Mouse (Mus musculus) heart, embryonic 12.5 days (tissue): Measurements from ENCODE around the gene Lcor. TPM values are rescaled to one million over a fixed set of nuclear protein-coding genes. Genes with fewer than 3 reads are reported as not detected.

Source experiments
- ATAC-seq: fragments of 200-750 bp; cut with Nextera tagmentation; 2 replicates; pipeline ENCODE4 v1.8.0; 2017; ENCODE audit warnings: moderate TSS enrichment, moderate library complexity; ENCODE audit not compliant: insufficient number of reproducible peaks, low FRiP score
- H3K27ac ChIP-seq: fragments of 300-500 bp; sonication (generic); 2 replicates; pipeline ENCODE4 v1.5.1; 2016; ENCODE audit warnings: mild to moderate bottlenecking, moderate library complexity; ENCODE audit not compliant: poor library complexity, severe bottlenecking
- H3K27me3 ChIP-seq: fragments of 300-500 bp; sonication (generic); replicated peaks from 2 replicates; pipeline ENCODE4 v1.6.1; 2016; ENCODE audit warnings: mild to moderate bottlenecking, moderate library complexity
- H3K36me3 ChIP-seq: fragments of 300-500 bp; sonication (generic); 2 replicates; pipeline ENCODE4 v1.6.1; 2016; ENCODE audit warnings: mild to moderate bottlenecking, moderate library complexity
- H3K4me1 ChIP-seq: fragments of 300-500 bp; sonication (generic); replicated peaks from 2 replicates; pipeline ENCODE4 v1.6.1; 2016; ENCODE audit warnings: mild to moderate bottlenecking
- H3K4me2 ChIP-seq: fragments of 300-500 bp; sonication (generic); 2 replicates; pipeline ENCODE4 v1.6.1; 2016; ENCODE audit warnings: mild to moderate bottlenecking, moderate library complexity
- H3K4me3 ChIP-seq: fragments of 300-500 bp; sonication (generic); 2 replicates; pipeline ENCODE4 v1.5.1; 2016; ENCODE audit warnings: mild to moderate bottlenecking
- H3K9ac ChIP-seq: fragments of 300-500 bp; sonication (generic); 2 replicates; pipeline ENCODE4 v1.6.1; 2016; ENCODE audit warnings: mild to moderate bottlenecking, moderate library complexity
- H3K9me3 ChIP-seq: fragments of 300-500 bp; sonication (generic); replicated peaks from 2 replicates; pipeline ENCODE4 v1.6.1; 2016; ENCODE audit warnings: mild to moderate bottlenecking, moderate library complexity
- WGBS: fragments of 180-500 bp; shearing (Covaris S2); methylation state at CpG from one replicate; pipeline ENCODE4 v1.1.7; 2016; 5-methylcytosine and 5-hydroxymethylcytosine counted together
- polyA plus RNA-seq: library from polyadenylated mRNA; unstranded; fragments of >200 nt; fragmentation: Nextera tagmentation; extraction: Ambion mirVana; gene quantifications from 2 replicates; pipeline ENCODE4 v1.2.1, GENCODE M21; 2016

Lcor gene
- polyA plus RNA-seq, 1 experiment from 2014 or later, result 14.0 TPM

DNA sequence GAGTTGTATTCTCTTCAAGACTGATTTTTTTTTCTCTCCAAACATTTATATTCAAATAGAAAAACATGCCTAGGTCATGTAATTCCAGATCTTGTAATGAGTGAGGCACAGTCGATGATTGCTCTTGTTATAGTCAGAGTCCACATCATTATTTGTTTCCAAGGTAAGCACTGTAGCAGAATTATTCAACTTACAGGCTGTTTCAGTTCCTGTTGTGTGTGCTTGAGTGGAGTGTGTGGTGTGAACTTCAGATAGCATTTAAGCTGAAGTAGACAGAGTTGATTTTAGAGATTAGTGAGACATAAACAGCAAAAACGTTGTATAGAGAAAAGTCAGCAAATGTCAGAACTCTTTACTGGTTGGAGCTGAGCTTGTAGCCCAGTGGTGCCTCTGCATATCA, 86.4 kb downstream of the Lcor start:
- H3K9me3 ChIP-seq, result no peaks in the 10 kb centered on the region
- H3K27me3 ChIP-seq, result no peaks in the 10 kb centered on the region
- H3K36me3 ChIP-seq, result no peaks in the 10 kb centered on the region
- no peak overlapping the region for H3K27ac ChIP-seq
- no peak overlapping the region for H3K4me2 ChIP-seq
- ATAC-seq, result no peak
- no peak overlapping the region for H3K9ac ChIP-seq
- H3K4me1 ChIP-seq, result 0 out of 2 replicates have a peak, but pooled peaks cover 3% of the 10 kb centered on the region
- WGBS, result 72% methylated on average over 2 of the region's 2 CpGs
- no peak overlapping the region for H3K4me3 ChIP-seq

DNA sequence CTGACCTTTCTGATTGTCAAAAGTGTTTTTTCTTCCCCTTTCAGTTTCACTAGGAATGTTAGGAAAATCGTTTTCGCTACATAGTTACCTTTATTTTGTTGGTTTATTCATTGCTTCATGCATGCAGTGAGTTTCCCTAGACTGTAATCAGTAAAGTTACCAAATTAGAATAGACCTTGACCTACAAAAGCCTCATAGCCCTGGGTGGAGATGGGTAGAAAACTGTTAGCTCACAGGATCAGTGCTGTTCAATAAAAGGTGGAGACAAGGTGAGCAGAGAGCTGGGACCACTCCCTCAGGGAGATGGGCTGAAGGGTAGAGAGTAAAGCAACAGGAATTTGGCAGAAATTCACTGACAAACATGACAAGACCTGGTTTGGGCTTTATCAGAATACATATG, 91.3 kb downstream of the Lcor start:
- Histone ChIP-seq H3K9ac (no peak overlapping the region), H3K27ac (no peak overlapping the region), H3K9me3 (no peaks in the 10 kb centered on the region), H3K27me3 (no peaks in the 10 kb centered on the region), H3K4me1 (0 out of 2 replicates have a peak, but pooled peaks cover 3% of the 10 kb centered on the region), H3K4me2 (no peak overlapping the region), H3K4me3 (no peak overlapping the region), H3K36me3 (no peaks in the 10 kb centered on the region)
- ATAC-seq, result no peak
- 91% methylated on average over 2 of the region's 2 CpGs for WGBS

DNA sequence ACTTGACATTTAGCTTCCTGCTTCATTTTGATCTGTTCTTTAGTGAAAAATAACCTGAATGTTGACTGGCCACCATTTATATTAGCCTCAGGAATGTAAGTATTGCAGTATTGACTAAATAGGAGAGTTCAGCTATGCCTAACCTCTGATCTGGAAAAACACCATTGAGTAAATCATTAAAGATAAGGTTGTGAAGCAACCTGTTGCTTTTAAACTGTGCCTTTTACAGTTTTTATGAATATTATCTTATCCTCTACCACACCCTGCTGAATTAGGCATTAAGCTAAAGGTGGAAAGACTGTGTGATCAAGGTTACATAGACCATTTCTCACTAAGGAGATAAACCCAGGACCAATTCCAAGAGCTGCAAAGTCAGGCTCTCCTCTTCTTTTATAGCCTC, 95.1 kb downstream of the Lcor start:
- Histone ChIP-seq H3K4me1 (no peaks in the 10 kb centered on the region), H3K27me3 (no peaks in the 10 kb centered on the region), H3K9me3 (no peaks in the 10 kb centered on the region), H3K4me2 (no peak overlapping the region), H3K4me3 (no peak overlapping the region), H3K9ac (no peak overlapping the region), H3K36me3 (peaks cover 13% of the 10 kb centered on the region), H3K27ac (no peak overlapping the region)
- no peak for ATAC-seq

DNA sequence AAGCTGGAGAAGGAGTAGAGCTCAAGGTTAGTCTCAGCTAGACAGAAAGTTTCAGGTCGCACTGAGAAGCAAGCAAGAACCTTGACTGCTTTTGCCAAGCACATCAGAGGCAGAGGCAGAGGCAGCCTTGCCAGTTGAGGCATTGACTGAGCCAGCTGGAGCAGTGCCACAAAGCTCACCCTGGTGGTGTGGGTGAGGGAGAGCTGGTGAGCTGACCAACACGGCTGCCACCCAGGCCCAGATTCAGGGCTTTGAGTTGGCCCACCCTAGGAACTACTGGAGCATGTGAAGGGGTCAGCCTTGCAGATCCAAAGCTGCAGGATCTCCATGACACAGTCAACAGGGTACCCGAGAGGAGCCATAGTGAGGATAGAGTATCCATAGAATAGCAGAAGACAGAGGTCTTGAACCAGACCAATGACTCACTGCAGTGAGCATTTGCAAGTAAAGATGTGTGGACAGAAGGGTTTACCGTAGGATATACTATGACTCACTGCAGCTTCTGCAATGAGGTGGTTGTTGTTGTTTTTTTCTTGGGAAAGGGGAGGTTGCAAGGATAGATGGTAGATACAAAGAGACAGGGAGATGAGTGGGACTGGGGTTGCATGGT, 97.0 kb downstream of the Lcor start:
- 85% methylated on average over 4 of the region's 4 CpGs for WGBS
- ATAC-seq, result no peak
- Histone ChIP-seq H3K36me3 (peaks cover 32% of the 10 kb centered on the region), H3K27me3 (no peaks in the 10 kb centered on the region), H3K4me2 (no peak overlapping the region), H3K9me3 (no peaks in the 10 kb centered on the region), H3K27ac (no peak overlapping the region), H3K4me3 (no peak overlapping the region), H3K4me1 (no peaks in the 10 kb centered on the region), H3K9ac (no peak overlapping the region)

DNA sequence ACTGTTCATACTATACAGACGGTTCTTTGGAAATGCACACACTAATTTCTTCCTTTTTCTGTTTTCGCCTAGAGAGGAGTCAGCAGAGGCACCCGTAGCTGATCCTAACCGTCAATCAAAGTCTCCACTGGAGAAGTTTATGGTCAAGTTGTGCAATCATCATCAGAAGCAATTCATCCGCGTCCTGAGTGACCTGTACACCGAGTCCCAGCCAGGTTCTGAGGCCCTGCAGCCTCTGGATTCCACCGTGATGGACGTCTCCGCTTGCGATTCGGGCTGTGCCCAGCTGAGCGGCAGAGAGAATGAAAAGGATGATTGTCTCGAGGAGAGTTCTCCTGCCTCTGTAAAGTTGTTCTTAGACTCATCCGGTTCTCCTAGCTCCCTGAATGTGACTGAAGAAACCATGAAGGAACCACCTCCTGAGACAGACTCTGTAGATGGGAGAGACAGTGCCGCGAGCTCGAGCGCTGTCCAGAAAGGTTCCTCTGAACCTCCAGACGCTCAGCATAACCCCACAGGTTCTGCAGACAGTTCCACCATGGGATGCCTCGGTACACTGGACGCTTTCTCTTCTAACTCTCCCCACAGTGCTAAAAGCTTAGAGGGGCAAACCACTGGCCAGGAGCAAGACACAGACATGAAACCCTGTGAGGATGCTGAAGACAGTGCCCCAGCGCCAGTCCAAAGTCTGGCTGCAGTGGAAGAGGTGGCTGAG, 99.4 kb downstream of the Lcor start, which contains the start of gene Gm340:
Gm340 (plus strand) TSS at position 665 of the 715 bp plus-strand sequence.
- no peaks in the 10 kb centered on the region for H3K4me1 ChIP-seq
- H3K4me2 ChIP-seq, result no peak within 1 kb of the TSS
- H3K4me3 ChIP-seq, result no peak within 1 kb of the TSS
- H3K27me3 ChIP-seq, result no peaks in the 10 kb centered on the region
- no peak within 1 kb of the TSS for H3K27ac ChIP-seq
- peaks cover 47% of the 10 kb centered on the region for H3K36me3 ChIP-seq
- H3K9ac ChIP-seq, result no peak within 1 kb of the TSS
- 93% methylated on average over 23 of the region's 23 CpGs for WGBS
- ATAC-seq, result no peak
- H3K9me3 ChIP-seq, result no peaks in the 10 kb centered on the region

DNA sequence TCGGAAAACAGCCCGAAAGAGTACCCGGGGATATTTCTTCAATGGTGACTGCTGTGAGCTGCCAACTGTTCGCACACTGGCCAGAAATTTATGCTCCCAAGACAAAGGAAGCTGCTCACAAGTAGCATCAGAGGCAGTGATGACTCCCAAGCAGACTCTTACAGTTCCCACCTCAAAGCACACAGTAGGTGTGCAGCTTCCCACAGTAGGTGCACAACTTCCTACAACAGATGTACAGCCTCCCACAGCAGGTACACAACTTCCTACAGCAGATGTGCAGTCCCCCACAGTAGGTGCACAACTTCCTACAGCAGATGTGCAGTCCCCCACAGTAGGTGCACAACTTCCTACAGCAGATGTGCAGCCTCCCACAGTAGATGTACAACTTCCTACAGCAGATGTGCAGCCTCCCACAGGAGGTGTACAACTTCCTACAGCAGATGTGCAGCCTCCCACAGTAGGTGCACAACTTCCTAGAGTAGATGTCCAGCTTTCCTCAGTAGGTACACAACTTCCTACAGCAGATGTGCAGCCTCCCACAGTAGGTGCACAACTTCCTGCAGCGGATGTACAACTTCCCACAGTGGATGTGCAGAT, 100.6 kb downstream of the Lcor start:
- H3K4me2 ChIP-seq, result no peak overlapping the region
- 96% methylated on average over 5 of the region's 5 CpGs for WGBS
- H3K36me3 ChIP-seq, result peaks cover 47% of the 10 kb centered on the region
- H3K27ac ChIP-seq, result no peak overlapping the region
- H3K9me3 ChIP-seq, result no peaks in the 10 kb centered on the region
- no peaks in the 10 kb centered on the region for H3K4me1 ChIP-seq
- no peak overlapping the region for H3K9ac ChIP-seq
- no peaks in the 10 kb centered on the region for H3K27me3 ChIP-seq
- ATAC-seq, result no peak
- no peak overlapping the region for H3K4me3 ChIP-seq

DNA sequence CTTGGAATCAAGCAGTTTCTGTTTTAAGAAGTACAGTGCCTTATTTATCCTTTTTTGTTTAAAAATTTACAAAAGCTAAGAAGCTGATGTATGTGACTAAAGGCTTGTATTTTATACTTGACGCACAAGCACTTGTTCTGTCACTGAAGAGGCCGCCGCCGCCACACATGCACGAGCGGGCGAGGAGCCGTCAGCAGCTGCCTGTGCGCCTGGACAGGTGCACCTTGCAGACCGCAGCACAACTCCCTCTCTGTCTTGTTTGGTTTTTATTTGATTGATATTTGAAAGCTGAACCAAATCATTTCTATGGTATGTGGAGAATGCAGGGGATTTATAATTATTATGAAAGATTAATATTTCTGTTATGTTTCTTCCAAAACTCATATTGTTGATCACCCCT, 104.3 kb downstream of the Lcor start:
- H3K27ac ChIP-seq, result no peak overlapping the region
- ATAC-seq, result no peak
- H3K9ac ChIP-seq, result no peak overlapping the region
- 94% methylated on average over 10 of the region's 10 CpGs for WGBS
- no peaks in the 10 kb centered on the region for H3K4me1 ChIP-seq
- peaks cover 46% of the 10 kb centered on the region for H3K36me3 ChIP-seq
- H3K4me2 ChIP-seq, result no peak overlapping the region
- H3K4me3 ChIP-seq, result no peak overlapping the region
- H3K9me3 ChIP-seq, result no peaks in the 10 kb centered on the region
- H3K27me3 ChIP-seq, result no peaks in the 10 kb centered on the region

DNA sequence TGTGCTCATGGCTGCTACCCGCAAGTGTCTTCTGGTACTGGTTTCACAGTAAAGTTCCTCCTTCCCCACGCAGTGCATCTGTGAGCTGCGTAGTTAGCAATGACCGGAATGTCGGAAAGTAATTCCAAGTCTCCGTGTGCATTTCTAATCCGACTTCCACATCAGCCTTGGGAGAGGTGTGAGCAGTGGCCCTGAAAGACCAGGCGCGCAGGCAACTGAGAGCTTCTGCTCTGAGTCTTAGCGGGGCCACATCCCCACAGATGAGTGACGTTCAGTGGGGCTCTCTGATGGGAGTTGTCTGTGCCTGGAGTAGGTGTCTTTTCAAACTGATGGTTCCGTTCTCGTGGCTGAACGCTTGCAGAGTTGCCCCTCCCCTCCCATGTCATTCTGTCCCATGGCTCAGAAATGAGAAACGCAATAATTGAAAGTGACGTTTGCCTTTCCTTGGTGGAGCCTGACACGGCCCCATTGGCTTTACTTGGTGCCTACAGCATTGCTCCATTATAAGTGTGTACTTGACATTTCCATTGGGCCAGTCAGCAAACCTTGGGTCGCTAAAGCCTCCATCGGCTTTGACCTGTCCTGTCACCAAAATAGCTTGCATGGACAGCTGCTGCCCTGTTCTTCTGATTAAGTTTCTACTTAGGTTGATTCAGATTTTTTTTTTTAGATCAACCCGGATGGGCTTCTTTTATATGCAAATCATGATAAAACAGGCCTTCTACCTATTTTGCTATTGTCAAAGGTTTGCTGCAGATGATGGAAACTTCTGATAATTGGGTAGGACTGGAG, 105.2 kb downstream of the Lcor start:
- WGBS, result 84% methylated on average over 20 of the region's 20 CpGs
- peaks cover 6% of the 10 kb centered on the region; the same call in 1 of the 2 replicates for H3K4me1 ChIP-seq
- peaks cover 38% of the 10 kb centered on the region for H3K36me3 ChIP-seq
- no peak overlapping the region for H3K4me2 ChIP-seq
- H3K4me3 ChIP-seq, result no peak overlapping the region
- no peak overlapping the region for H3K9ac ChIP-seq
- ATAC-seq, result no peak
- H3K27me3 ChIP-seq, result no peaks in the 10 kb centered on the region
- no peak overlapping the region for H3K27ac ChIP-seq
- no peaks in the 10 kb centered on the region for H3K9me3 ChIP-seq

DNA sequence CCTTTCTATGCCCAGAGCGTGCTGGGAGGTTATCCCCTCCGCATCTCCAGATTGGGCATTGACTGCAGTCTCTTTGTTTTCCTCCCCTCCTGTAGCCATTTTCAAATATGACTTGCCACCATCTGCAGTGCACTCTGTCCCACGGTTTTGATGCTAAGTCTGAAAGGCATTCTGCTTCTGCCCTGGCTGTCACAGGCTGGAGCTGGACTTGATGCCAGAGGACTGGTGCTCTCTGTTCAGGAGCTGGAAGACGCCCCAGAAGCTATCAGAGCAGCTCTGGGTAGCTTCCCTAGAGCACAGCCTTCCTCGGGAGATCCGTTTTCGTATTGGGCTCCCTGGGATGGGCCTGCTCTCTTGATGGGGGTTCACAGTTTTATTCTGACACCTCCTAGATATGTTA, 106.6 kb downstream of the Lcor start:
- Histone ChIP-seq H3K4me3 (no peak overlapping the region), H3K9ac (no peak overlapping the region), H3K27me3 (no peaks in the 10 kb centered on the region), H3K9me3 (no peaks in the 10 kb centered on the region), H3K36me3 (peaks cover 24% of the 10 kb centered on the region), H3K4me1 (peaks cover 6% of the 10 kb centered on the region; the same call in 1 of the 2 replicates), H3K4me2 (no peak overlapping the region), H3K27ac (no peak overlapping the region)
- no peak for ATAC-seq
- 87% methylated on average over 7 of the region's 7 CpGs for WGBS

DNA sequence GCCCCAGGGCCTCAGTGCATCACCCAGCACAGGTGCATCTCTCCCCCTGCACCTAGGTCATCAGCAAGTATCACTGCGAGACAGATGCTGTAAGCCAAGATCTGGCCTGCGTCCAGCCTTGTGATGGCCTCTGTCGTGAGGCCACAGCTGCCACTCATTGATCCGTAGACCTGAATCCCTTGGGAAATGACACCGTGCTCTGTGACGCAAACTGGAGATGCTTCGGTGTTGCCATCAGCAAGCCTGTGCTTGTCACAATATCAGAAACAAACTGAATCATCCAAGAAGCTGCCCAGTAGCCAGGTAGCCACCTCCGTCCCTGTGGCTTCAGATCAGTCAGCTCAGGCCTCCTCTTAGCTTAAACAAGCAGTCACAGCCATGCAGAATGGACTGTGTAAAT, 107.2 kb downstream of the Lcor start:
- H3K9me3 ChIP-seq, result no peaks in the 10 kb centered on the region
- H3K27ac ChIP-seq, result no peak overlapping the region
- H3K9ac ChIP-seq, result no peak overlapping the region
- H3K36me3 ChIP-seq, result peaks cover 18% of the 10 kb centered on the region
- H3K4me1 ChIP-seq, result peaks cover 6% of the 10 kb centered on the region; the same call in 1 of the 2 replicates
- no peaks in the 10 kb centered on the region for H3K27me3 ChIP-seq
- 88% methylated on average over 8 of the region's 8 CpGs for WGBS
- H3K4me3 ChIP-seq, result no peak overlapping the region
- no peak for ATAC-seq
- no peak overlapping the region for H3K4me2 ChIP-seq

DNA sequence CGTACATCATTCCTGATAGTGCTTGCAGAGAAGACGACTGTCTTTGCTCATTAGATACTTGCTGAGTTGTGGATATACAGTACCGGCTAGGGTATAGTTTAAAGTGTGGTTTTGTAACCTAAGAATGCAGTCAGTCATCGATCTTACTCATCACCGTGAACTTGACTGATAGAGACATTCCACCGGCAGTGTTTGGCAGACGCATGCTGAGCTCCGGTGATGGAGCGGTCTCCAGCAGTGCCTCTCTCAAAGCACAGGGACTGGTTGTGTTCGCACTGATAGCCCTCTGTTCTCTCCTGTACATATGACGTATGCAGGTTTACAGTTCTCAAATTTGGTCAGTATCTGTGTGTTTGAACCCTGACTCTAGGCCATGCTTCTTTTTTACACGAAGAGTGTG, 109.4 kb downstream of the Lcor start:
- H3K4me2 ChIP-seq, result no peak overlapping the region
- no peak overlapping the region for H3K4me3 ChIP-seq
- H3K4me1 ChIP-seq, result peaks cover 20% of the 10 kb centered on the region
- H3K36me3 ChIP-seq, result peaks cover 5% of the 10 kb centered on the region
- WGBS, result 47% methylated on average over 12 of the region's 12 CpGs
- H3K27ac ChIP-seq, result no peak overlapping the region
- no peak overlapping the region for H3K9ac ChIP-seq
- H3K9me3 ChIP-seq, result no peaks in the 10 kb centered on the region
- no peaks in the 10 kb centered on the region for H3K27me3 ChIP-seq
- ATAC-seq, result no peak
